In the genomic region with DNA sequence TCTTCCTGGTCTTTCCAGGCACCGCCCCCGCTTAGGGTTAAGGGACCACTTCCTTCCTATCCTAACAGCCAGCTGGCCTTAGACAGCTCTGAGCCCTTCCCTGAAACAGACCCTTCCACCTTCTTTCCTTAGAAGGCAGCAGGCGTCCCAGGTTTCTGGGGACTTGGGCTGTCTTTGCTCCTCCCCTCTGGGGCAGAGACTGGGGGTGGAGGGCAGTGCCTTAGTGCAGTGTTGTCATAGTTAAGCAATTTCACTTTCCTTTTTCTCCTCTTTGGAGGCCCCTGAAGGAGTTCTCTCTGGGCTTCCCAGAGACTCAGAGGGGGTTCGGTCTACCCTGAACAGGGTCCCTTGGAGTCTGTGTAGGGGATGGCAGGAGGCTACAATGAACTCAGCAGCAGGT, we compare ENCODE assay signal across 17 mouse cellular contexts. TPM values are rescaled to one million over a fixed set of nuclear protein-coding genes. Genes with fewer than 3 reads are reported as not detected.
DNase-seq lines count a peak whose midpoint lies in the region; ATAC-seq and TF ChIP-seq lines count a peak whose summit lies in the region.
"Not testable (repeated sequence)": the region's sequence is repeated elsewhere in the genome, so short reads cannot be mapped to it uniquely, and the experiment has no call there.
"Had no signal": no experiment of that assay in that cellular context is flagged by ENCODE, and none has a peak within 500 bp of the region (broad histone marks: within the 10 kb centered on the region; RNA-seq: fewer than 3 reads in every experiment).

No protein-coding gene starts in this region.

- not testable (repeated sequence) for H3K9me3 ChIP-seq in intestine, embryonic 15.5 days; liver, embryonic 13.5 days (replicated peaks)

- DNase-seq in CD8-positive naive resting alpha-beta T cell, adult 2 months (ENCODE audit: low read depth in 2 of 2, low spot score in 2 of 2), result peak; percentile 28 to 51
- DNase-seq in adrenal gland, postnatal 36 days, result peak; percentile 20 to 22
- DNase-seq in heart, adult 8-10 months (ENCODE audit: low spot score), result peak; percentile 48
- peak; percentile 30 for DNase-seq in liver, embryonic 13.5 days
- DNase-seq in lung, postnatal 36 days, result peak; percentile 65
- DNase-seq in spleen, adult 2 months (ENCODE audit: low read depth in 1 of 2, low spot score in 2 of 2), result peak; percentile 25 to 58
- peak; percentile 53 to 55 for DNase-seq in thymus, postnatal 36 days

- not testable (repeated sequence) for H3K27ac ChIP-seq in intestine, embryonic 15.5 days; liver, embryonic 13.5 days
- peak overlapping the region; percentile 83 for H3K27ac ChIP-seq in spleen, adult 2 months (ENCODE audit: insufficient read depth, low read length)

- H3K27me3 ChIP-seq in intestine, embryonic 15.5 days (replicated peaks); liver, embryonic 13.5 days; spleen, adult 2 months (ENCODE audit: control insufficient read depth, insufficient read depth, low read length): not testable (repeated sequence)

- not testable (repeated sequence) for H3K4me3 ChIP-seq in intestine, embryonic 15.5 days (replicated peaks)
- peak overlapping the region; percentile 22; the same call in 1 of the 2 replicates for H3K4me3 ChIP-seq in liver, embryonic 13.5 days (replicated peaks)
- H3K4me3 ChIP-seq in spleen, adult 2 months (ENCODE audit: extremely low read depth, insufficient read depth, insufficient read length), result peak overlapping the region; percentile 46

- 63% methylated on average over 4 of the region's 4 CpGs for WGBS in intestine, embryonic 15.5 days
- WGBS in liver, embryonic 13.5 days (ENCODE audit: insufficient replicate concordance), result 38% methylated on average over 4 of the region's 4 CpGs
- WGBS in spleen, adult 2 months, result 41% methylated on average over 4 of the region's 4 CpGs

- not testable (repeated sequence) for ATAC-seq in intestine, embryonic 15.5 days; liver, embryonic 13.5 days (ENCODE audit: low read depth)

- not testable (repeated sequence) for TF ChIP-seq POLR2A in spleen, adult 2 months (IDR thresholded peaks at IDR 0.05; ENCODE audit: low read depth, low read length)

- not testable (repeated sequence) for H3K36me3 ChIP-seq in intestine, embryonic 15.5 days; liver, embryonic 13.5 days; spleen, adult 2 months (ENCODE audit: control insufficient read depth, insufficient read depth, low read length)

- not testable (repeated sequence) for H3K4me1 ChIP-seq in intestine, embryonic 15.5 days (replicated peaks); liver, embryonic 13.5 days (replicated peaks); spleen, adult 2 months (ENCODE audit: control insufficient read depth, insufficient read depth, insufficient read length)

- TF ChIP-seq CTCF in spleen, adult 2 months (IDR thresholded peaks at IDR 0.05; ENCODE audit: extremely low read depth, insufficient read depth, insufficient read length, insufficient replicate concordance), result not testable (repeated sequence)

- not testable (repeated sequence) for H3K9ac ChIP-seq in intestine, embryonic 15.5 days
- H3K9ac ChIP-seq in liver, embryonic 13.5 days, result 0 out of 2 replicates have a peak overlapping the region, but pooled peaks have one; percentile 18

- peak overlapping the region; percentile 6; the same call in 1 of the 2 replicates for H3K4me2 ChIP-seq in intestine, embryonic 15.5 days (replicated peaks)
- peak overlapping the region; percentile 39 for H3K4me2 ChIP-seq in liver, embryonic 13.5 days

RNA-seq across cellular contexts. Expression of gene Sp140, which starts 0.6 kb away (rescaled TPM):
- 1 to 10 TPM; 3.8 to 5.0 TPM for total RNA-seq in adrenal gland, postnatal 36 days (2021)
- total RNA-seq in heart, adult 8-10 months (2022), result 1 to 10 TPM; 2.3 to 3.6 (median 3.0) TPM
- polyA plus RNA-seq in intestine, embryonic 15.5 days (2015; fragmentation: Nextera tagmentation; extraction: Ambion mirVana), result 0.95 and 1.9 TPM in 2 replicates
- 2.5 and 4.6 TPM in 2 replicates for polyA plus RNA-seq in liver, embryonic 13.5 days (2015; fragmentation: Nextera tagmentation; extraction: Ambion mirVana)
- polyA plus RNA-seq in spleen, adult 2 months (2012; rRNA removed), result 23.4 and 27.0 TPM in 2 replicates
- polyA plus RNA-seq: G1E had no signal

RNA-seq across cellular contexts. Expression of gene Sp110, which starts 2.2 kb away (rescaled TPM):
- total RNA-seq in adrenal gland, postnatal 36 days (2021), result 1 to 10 TPM; 2.4 to 3.4 TPM
- total RNA-seq in heart, adult 8-10 months (2022), result 1 to 10 TPM; 3.6 to 4.9 (median 3.9) TPM
- 1.7 and 2.9 TPM in 2 replicates for polyA plus RNA-seq in intestine, embryonic 15.5 days (2015; fragmentation: Nextera tagmentation; extraction: Ambion mirVana)
- polyA plus RNA-seq in liver, embryonic 13.5 days (2015; fragmentation: Nextera tagmentation; extraction: Ambion mirVana), result 5.1 and 5.7 TPM in 2 replicates
- 54.2 and 57.5 TPM in 2 replicates for polyA plus RNA-seq in spleen, adult 2 months (2012; rRNA removed)
- polyA plus RNA-seq: G1E had no signal

RNA-seq across cellular contexts. Expression of gene G530012D18Rik, which starts 25.3 kb away (rescaled TPM):
- total RNA-seq in adrenal gland, postnatal 36 days (2021), result not detected
- total RNA-seq in heart, adult 8-10 months (2022), result not detected
- polyA plus RNA-seq in intestine, embryonic 15.5 days (2015; fragmentation: Nextera tagmentation; extraction: Ambion mirVana), result not detected in 2 replicates
- polyA plus RNA-seq in liver, embryonic 13.5 days (2015; fragmentation: Nextera tagmentation; extraction: Ambion mirVana), result not detected in 2 replicates
- not detected in 2 replicates for polyA plus RNA-seq in spleen, adult 2 months (2012; rRNA removed)
- total RNA-seq: adrenal gland, adult 18-20 months; gastrocnemius, postnatal 4 days; layer of hippocampus, postnatal 25 days; megakaryocyte-erythroid progenitor cell, adult 5-6 weeks had no signal
- polyA plus RNA-seq: forebrain, embryonic 16.5 days; G1E; hindbrain, embryonic 13.5 days; kidney, postnatal 0 days; limb, embryonic 10.5 days had no signal

RNA-seq across cellular contexts. Expression of gene Sp100, which starts 49.0 kb away (rescaled TPM):
- total RNA-seq in adrenal gland, postnatal 36 days (2021), result 10 to 100 TPM; 20.2 to 22.5 TPM
- 10 to 100 TPM; 15.9 to 21.0 (median 19.3) TPM for total RNA-seq in heart, adult 8-10 months (2022)
- polyA plus RNA-seq in intestine, embryonic 15.5 days (2015; fragmentation: Nextera tagmentation; extraction: Ambion mirVana), result 2.6 and 3.4 TPM in 2 replicates
- polyA plus RNA-seq in liver, embryonic 13.5 days (2015; fragmentation: Nextera tagmentation; extraction: Ambion mirVana), result 3.0 and 3.3 TPM in 2 replicates
- polyA plus RNA-seq in spleen, adult 2 months (2012; rRNA removed), result 34.6 and 38.5 TPM in 2 replicates
- polyA plus RNA-seq: forebrain, embryonic 16.5 days; G1E had no signal
